In genomic region chr16:85124649-85125048, GRCm38 (mm10) we compare ENCODE assay signal across 13 mouse cellular contexts.
"Had no signal": no experiment of that assay in that cellular context is flagged by ENCODE, and none has a peak within 500 bp of the region (broad histone marks: within the 10 kb centered on the region; RNA-seq: fewer than 3 reads in every experiment).

No protein-coding gene starts in this region.

- H3K4me1 ChIP-seq: megakaryocyte, embryonic 14.5 days had no signal

- H3K4me3 ChIP-seq: layer of hippocampus, adult 2 months; limb, embryonic 12.5 days; liver, embryonic 12.5 days; megakaryocyte, embryonic 14.5 days; midbrain, embryonic 15.5 days; neural tube, embryonic 13.5 days had no signal

- H3K4me2 ChIP-seq: limb, embryonic 12.5 days; liver, embryonic 12.5 days; midbrain, embryonic 11.5 days; midbrain, embryonic 15.5 days; neural tube, embryonic 13.5 days had no signal

- H3K27ac ChIP-seq: layer of hippocampus, adult 2 months; limb, embryonic 12.5 days; liver, embryonic 12.5 days; midbrain, embryonic 15.5 days; neural tube, embryonic 13.5 days; stomach, postnatal 0 days had no signal

- DNase-seq: kidney, adult 9 months; kidney, postnatal 10 days; kidney, postnatal 4 days; thymus, postnatal 4 days had no signal

- H3K27me3 ChIP-seq: limb, embryonic 12.5 days; liver, embryonic 12.5 days; megakaryocyte, embryonic 14.5 days; midbrain, embryonic 15.5 days; neural tube, embryonic 13.5 days had no signal

- H3K9ac ChIP-seq: limb, embryonic 12.5 days; liver, embryonic 12.5 days; midbrain, embryonic 15.5 days; neural tube, embryonic 13.5 days had no signal

- H3K9me3 ChIP-seq: limb, embryonic 12.5 days; liver, embryonic 12.5 days; midbrain, embryonic 15.5 days; neural tube, embryonic 13.5 days had no signal

- H3K36me3 ChIP-seq: liver, embryonic 12.5 days; midbrain, embryonic 15.5 days had no signal

- ATAC-seq: intestine, postnatal 0 days; liver, embryonic 12.5 days; midbrain, embryonic 15.5 days had no signal
